Mouse (Mus musculus) left cerebral cortex, postnatal 4 days (tissue): ENCODE measurements at regions not wholly inside any gene's neighbourhood (a gene's known extent, or its start where the extent isn't known, plus 50 kb on each side); places are given as distances from the start of the nearest gene placed in this dataset.

Experiments used
- DNase-seq: peaks from one replicate; pipeline ENCODE4 v3.0.0-alpha.2; 2022
- intact Hi-C: fragments of 180-260 bp; cut with DNase I; formaldehyde crosslinking; loops from one replicate; pipeline ENCODE4 v1.15.1; 2025

DNA sequence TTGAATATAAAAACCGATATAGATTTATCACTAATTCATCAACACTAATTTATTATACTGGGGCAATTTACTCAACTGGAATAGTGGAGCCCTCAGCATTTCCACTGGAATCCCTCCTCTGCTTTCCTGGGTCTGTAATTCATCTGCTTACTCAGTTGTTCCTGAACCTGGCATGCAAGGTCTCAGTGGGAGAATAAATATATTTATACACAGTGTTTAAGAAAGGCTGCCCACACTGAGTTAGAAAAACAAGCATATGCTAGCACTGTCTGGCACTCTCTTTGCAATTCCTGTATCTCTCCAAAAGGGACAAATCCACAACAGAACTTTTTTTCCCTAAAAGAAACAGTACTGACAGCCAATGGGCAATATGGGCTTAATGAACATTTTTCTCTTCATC is 100.1 kb upstream of the Gm10192 start:
- DNase-seq = no peak
- intact Hi-C loops = no loop called here

DNA sequence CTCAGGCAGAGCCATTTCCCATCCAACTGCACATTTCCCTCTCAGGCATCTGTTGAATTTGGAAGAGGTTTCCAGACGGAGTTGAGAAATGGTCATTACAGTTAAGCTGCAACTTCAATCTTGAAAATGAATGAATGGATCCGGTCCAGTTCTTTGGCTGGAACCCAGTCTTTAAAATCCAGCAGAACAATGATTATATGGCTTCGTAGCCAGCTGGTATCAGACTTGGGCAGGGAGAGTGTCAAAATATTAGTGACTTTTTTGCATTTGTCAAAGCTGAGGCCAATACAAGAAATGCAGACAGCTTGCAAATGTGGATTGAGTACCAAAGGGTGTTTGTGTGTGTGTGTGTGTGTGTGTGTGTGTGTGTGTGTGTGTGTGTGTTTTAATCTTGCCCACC is 99.7 kb upstream of the Gm10192 start:
- peak; percentile 13 for DNase-seq
- intact Hi-C loops = no loop called here

DNA sequence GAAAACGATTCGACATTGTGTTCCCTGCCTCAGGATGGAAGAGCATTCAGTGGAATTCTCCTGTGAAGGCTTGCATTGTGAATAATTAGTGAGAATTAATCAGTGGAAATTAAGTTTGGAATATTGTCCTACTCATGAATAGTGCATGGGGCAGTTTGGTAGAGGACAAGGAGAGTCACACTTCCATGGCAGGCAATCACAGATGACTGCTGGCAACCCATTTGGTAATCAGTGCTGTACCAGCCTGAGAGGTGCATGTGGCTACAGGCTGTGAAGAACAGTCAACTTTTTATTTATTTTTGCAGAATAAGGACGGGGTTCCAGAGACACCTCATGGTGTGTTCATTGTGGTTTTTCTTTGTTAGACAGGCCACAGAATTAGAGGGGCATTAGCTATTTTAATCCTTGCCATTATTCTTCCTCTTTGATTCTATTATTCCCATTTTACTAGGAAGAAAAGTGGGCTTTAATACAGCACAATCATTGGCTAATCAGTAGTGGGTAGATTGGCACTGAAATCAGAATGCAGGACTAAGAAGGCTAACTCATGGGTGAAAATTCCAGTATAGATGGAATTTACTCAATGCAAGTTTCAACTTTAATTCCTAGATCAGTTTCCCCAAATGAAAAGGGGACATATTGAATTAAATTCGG is 98.3 kb upstream of the Gm10192 start:
- intact Hi-C loops = no loop called here
- DNase-seq = no peak

DNA sequence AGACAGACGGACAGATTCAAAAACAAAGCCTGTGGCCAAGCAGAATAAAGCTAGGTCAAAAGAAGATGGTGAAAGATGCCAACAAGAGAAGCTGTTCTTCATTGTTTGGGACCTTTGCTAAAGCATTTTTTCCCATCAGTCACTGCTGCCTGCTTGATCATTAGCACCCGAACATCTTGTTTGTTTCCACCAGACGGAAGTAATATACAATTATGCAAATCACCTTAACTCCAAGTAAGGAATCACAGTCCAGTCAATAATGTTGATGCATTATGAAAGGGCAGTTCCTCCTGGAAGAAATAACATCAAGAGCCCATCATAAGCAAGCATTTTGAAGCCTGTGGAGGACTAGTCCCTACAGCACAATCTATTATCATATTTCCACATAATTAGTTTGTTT is 97.7 kb upstream of the Gm10192 start:
- intact Hi-C loops = no loop called here
- DNase-seq = no peak

DNA sequence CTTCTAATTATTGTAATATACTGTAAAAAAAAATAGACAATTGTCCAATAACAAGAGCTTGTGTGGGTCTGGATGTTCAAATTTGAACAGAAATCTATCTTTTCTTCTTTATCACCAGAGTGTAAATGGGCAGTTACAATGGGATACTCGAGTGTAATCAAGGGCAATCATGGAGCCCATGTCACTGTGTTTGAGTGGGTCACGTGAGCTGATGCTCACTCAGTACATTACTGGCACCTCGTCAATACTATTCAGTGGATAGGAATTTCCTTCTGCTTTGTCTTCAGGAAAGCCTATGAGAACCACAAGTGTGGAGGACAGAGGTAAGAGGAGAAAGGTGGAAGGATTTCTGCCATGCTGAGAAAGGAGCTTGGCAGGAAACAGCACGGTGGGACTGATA is 54.0 kb upstream of the Gm10192 start:
- no peak for DNase-seq
- intact Hi-C loops = no loop called here

DNA sequence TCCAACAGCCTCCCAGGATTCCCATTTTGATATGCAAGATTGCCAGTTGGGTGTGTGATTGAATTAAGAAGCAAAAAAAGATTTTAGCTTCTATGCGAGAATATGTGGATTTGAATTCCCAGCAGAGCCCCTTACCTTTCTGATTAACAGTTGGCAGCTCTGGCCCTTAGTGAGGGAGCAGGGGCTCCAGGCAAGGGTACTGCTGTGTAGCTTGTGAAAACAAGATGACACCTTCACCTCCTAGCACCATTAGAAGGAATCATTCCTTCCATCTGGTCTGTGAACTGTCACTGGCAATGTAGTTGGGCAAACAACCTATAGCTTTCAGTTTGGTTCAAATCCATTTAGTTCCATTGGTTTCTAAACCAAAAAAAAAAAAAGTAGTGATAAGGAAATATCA is 53.4 kb upstream of the Gm10192 start:
- no peak for DNase-seq
- intact Hi-C loops = no loop called here

DNA sequence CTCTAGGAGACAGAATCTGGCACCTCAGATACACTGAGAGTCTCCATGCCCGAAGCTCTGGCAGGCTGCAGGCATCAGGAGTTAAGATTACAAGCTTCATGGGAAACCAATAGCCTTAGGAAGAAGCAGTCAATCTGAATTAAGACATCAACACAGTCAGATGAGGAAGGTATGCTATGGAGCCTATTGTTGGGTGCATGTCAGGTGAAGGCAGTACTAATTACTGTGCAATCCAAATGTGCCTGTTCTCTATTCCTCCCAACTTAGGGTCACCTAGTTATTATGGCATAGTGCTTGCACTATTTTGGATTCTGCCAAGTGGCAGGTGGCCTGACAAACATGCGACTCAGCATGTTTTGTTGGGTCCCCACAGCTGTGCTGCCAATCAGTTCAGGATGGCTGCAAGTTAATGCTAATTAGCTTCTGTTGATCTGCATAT is 53.0 kb upstream of the Gm10192 start:
- peak; percentile 78 for DNase-seq
- intact Hi-C loops = no loop called here
